Mouse (Mus musculus) thymus, adult 2 months (tissue): ENCODE results near the gene Hck. TPM values are rescaled to one million over a fixed set of nuclear protein-coding genes. Genes with fewer than 3 reads are reported as not detected.

ENCODE experiments used
- DNase-seq: peaks from one replicate; pipeline ENCODE4 v3.0.0; 2021
- H3K27ac ChIP-seq: fragments of 200-500 bp; 2 replicates; pipeline ENCODE4 v1.5.1; 2012; ENCODE audit warnings: low read length, control low read depth; ENCODE audit not compliant: control insufficient read depth, insufficient read depth
- H3K27me3 ChIP-seq: fragments of 200-500 bp; 2 replicates; pipeline ENCODE4 v1.6.1; 2012; ENCODE audit warnings: mild to moderate bottlenecking, low read length, moderate library complexity, mixed read lengths; ENCODE audit not compliant: control insufficient read depth, insufficient read depth
- H3K36me3 ChIP-seq: fragments of 200-500 bp; 2 replicates; pipeline ENCODE4 v1.6.1; 2012; ENCODE audit warnings: mild to moderate bottlenecking, low read length, moderate library complexity; ENCODE audit not compliant: control insufficient read depth, insufficient read depth
- H3K4me1 ChIP-seq: fragments of 200-500 bp; replicated peaks from 2 replicates; pipeline ENCODE4 v1.6.1; 2012; ENCODE audit warnings: low read length; ENCODE audit not compliant: control insufficient read depth, insufficient read depth
- H3K4me3 ChIP-seq: fragments of 200-500 bp; 2 replicates; pipeline ENCODE4 v1.5.1; 2012; ENCODE audit warnings: mild to moderate bottlenecking, low read length, control low read depth, moderate library complexity; ENCODE audit not compliant: control insufficient read depth, insufficient read depth
- CTCF ChIP-seq: fragments of 200-500 bp; IDR thresholded peaks from 2 replicates; pipeline ENCODE4 v1.5.1; 2012; ENCODE audit warnings: mild to moderate bottlenecking, control low read depth, low read length, moderate library complexity, borderline replicate concordance; ENCODE audit not compliant: control insufficient read depth, poor library complexity, insufficient read depth; ENCODE audit errors: extremely low read depth
- POLR2A ChIP-seq: fragments of 200-500 bp; IDR thresholded peaks from 2 replicates; pipeline ENCODE4 v1.6.1; 2012; ENCODE audit warnings: mild to moderate bottlenecking, low read length, control low read depth, moderate library complexity; ENCODE audit not compliant: control insufficient read depth, poor library complexity, insufficient read depth; ENCODE audit errors: extremely low read depth
- WGBS: fragments of 180-500 bp; shearing (Covaris S2); methylation state at CpG from one replicate; pipeline ENCODE4 v1.1.7; 2018; 5-methylcytosine and 5-hydroxymethylcytosine counted together
- polyA plus RNA-seq: library from polyadenylated mRNA; depleted of rRNA; stranded (reverse); fragments of >200 nt; gene quantifications from 2 replicates; pipeline ENCODE4 v1.2.3, GENCODE M21; 2012

The Hck gene
- polyA plus RNA-seq, 1 experiment = 22.1 TPM

- 93% methylated on average over 8 of the region's 8 CpGs for WGBS
- TF ChIP-seq CTCF (no peak), POLR2A (no peak)
- no peaks in the 10 kb centered on the region for H3K27me3 ChIP-seq
- H3K4me1 ChIP-seq = peaks cover 5% of the 10 kb centered on the region; the same call in 1 of the 2 replicates
- no peaks in the 10 kb centered on the region for H3K36me3 ChIP-seq
- no peak for DNase-seq
- H3K27ac ChIP-seq = no peak overlapping the region
- no peak overlapping the region for H3K4me3 ChIP-seq
Measured at GRCm38 (mm10) chr2:153083275-153083674, 25.0 kb upstream of the Hck start.

- WGBS = 73% methylated on average over 4 of the region's 4 CpGs
- no peak overlapping the region for H3K27ac ChIP-seq
- H3K36me3 ChIP-seq = no peaks in the 10 kb centered on the region
- no peak overlapping the region for H3K4me3 ChIP-seq
- no peaks in the 10 kb centered on the region for H3K27me3 ChIP-seq
- peaks cover 5% of the 10 kb centered on the region; the same call in 1 of the 2 replicates for H3K4me1 ChIP-seq
- TF ChIP-seq CTCF = no peak
- TF ChIP-seq POLR2A = no peak
- no peak for DNase-seq
Measured at GRCm38 (mm10) chr2:153083824-153084223, 24.4 kb upstream of the Hck start.

GRCm38 (mm10) chr2:153084261-153084976 is 23.8 kb upstream of the Hck start:
- Histone ChIP-seq H3K27me3 (no peaks in the 10 kb centered on the region), H3K36me3 (no peaks in the 10 kb centered on the region), H3K4me3 (no peak overlapping the region), H3K27ac (no peak overlapping the region), H3K4me1 (peaks cover 5% of the 10 kb centered on the region; the same call in 1 of the 2 replicates)
- TF ChIP-seq POLR2A (no peak), CTCF (no peak)
- no peak for DNase-seq
- WGBS = 60% methylated on average over 7 of the region's 7 CpGs

- Histone ChIP-seq H3K27me3 (no peaks in the 10 kb centered on the region), H3K36me3 (no peaks in the 10 kb centered on the region), H3K27ac (no peak overlapping the region), H3K4me1 (peaks cover 6% of the 10 kb centered on the region), H3K4me3 (no peak overlapping the region)
- WGBS = 96% methylated on average over 6 of the region's 6 CpGs
- no peak for TF ChIP-seq POLR2A
- no peak for TF ChIP-seq CTCF
- DNase-seq = no peak
Measured at GRCm38 (mm10) chr2:153085556-153085955, 22.7 kb upstream of the Hck start.

GRCm38 (mm10) chr2:153086166-153086565 is 22.1 kb upstream of the Hck start:
- H3K27me3 ChIP-seq = no peaks in the 10 kb centered on the region
- H3K27ac ChIP-seq = no peak overlapping the region
- H3K4me3 ChIP-seq = no peak overlapping the region
- H3K4me1 ChIP-seq = peaks cover 12% of the 10 kb centered on the region
- no peaks in the 10 kb centered on the region for H3K36me3 ChIP-seq
- TF ChIP-seq POLR2A (no peak), CTCF (no peak)
- DNase-seq = no peak
- WGBS = 92% methylated on average over 4 of the region's 4 CpGs

- H3K27ac ChIP-seq = no peak overlapping the region
- H3K4me3 ChIP-seq = no peak overlapping the region
- DNase-seq = no peak
- H3K36me3 ChIP-seq = no peaks in the 10 kb centered on the region
- TF ChIP-seq POLR2A (no peak), CTCF (no peak)
- H3K4me1 ChIP-seq = peaks cover 12% of the 10 kb centered on the region
- WGBS = 94% methylated on average over 10 of the region's 10 CpGs
- H3K27me3 ChIP-seq = no peaks in the 10 kb centered on the region
Measured at GRCm38 (mm10) chr2:153087091-153087490, 21.2 kb upstream of the Hck start.
